Mouse (Mus musculus): ENCODE measurements at regions not wholly inside any gene's neighbourhood (a gene's known extent, or its start where the extent isn't known, plus 50 kb on each side); places are given as distances from the start of the nearest gene placed in this dataset.

DNA sequence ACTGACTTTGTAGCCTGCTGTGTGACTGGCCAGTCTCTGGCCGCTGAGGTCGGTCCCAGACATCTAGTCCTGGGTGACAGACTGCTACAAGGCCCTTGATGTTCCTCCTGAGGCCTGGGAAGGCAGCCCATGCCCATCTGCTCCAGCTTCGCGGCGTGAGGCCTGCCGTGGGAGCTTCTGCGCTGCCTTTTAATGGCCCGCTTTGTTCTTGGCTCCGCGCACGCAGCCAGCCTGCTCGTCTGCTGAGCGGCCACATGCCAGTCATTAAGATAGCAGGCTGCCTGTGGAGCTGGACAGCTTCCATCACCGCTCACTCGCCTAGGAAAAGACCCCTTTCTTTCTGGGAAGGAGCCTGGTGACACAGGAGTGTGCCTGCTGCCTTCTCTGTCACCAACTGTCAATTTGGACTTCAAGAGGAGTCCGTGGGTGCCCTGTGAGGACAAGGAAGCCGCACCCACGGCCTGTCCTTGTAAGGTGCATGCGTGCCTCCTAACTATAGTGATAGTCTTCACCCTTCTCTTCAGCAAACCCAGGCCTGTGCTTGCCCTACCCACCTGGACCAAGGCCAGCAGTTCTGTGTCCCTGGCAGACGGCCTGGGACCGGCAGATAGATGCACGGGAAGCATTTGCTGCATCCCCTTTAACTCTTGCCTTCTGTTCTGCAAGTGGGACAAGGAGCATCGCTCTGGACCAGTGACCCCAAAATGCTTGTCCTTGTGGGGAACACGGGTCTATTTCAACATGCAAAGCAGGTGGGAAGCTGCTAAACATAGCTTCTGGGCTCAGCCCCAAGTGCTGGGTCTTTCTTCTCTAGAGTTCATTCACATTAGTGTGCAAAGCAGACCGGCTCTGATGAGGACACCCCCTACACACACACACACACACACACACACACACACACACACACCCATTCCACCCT lies 88.6 kb downstream of the Sik1 start:
- TF ChIP-seq CTCF (IDR thresholded peaks at IDR 0.05; ENCODE audit: low read depth, low read length), result no peak
- TF ChIP-seq POLR2A (IDR thresholded peaks at IDR 0.05; ENCODE audit: extremely low read depth, insufficient read depth, low read length), result no peak

All from liver, adult 2 months (tissue).